13 mouse cellular contexts compared by ENCODE assay signal in the genomic region with DNA sequence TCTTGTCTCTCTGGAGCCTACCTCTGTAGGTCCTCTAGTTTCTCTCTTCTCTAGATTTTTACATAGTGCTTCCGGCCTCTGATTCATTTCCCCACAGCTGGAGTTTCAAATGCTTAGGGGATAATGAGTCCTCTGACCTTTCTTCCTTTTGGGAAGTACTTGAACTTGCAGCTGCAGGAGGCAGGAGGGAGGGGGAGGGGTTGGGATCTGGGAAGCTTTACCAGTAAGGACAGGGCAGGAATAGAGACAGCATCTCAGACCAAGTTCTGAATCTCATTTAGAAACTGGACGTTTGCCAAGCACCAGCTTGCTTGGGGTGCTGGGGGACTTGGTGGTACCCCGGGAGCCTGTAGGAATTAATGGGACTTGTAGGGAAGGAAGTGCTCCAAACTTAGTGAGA. TPM values are rescaled to one million over a fixed set of nuclear protein-coding genes. Genes with fewer than 3 reads are reported as not detected.
DNase-seq lines count a peak whose midpoint lies in the region; ATAC-seq and TF ChIP-seq lines count a peak whose summit lies in the region.
"Had no signal": no experiment of that assay in that cellular context is flagged by ENCODE, and none has a peak within 500 bp of the region (broad histone marks: within the 10 kb centered on the region; RNA-seq: fewer than 3 reads in every experiment).

No protein-coding gene starts in this region.

- no peak overlapping the region for H3K27ac ChIP-seq in hindbrain, postnatal 0 days
- no peak overlapping the region for H3K27ac ChIP-seq in hindbrain, embryonic 16.5 days (ENCODE audit: low read depth, low read length)
- H3K27ac ChIP-seq in embryonic facial prominence, embryonic 10.5 days (replicated peaks): no peak overlapping the region
- H3K27ac ChIP-seq: embryonic facial prominence, embryonic 15.5 days; hindbrain, embryonic 10.5 days had no signal

- no peaks in the 10 kb centered on the region for H3K9me3 ChIP-seq in hindbrain, postnatal 0 days (ENCODE audit: low read length)
- H3K9me3 ChIP-seq in hindbrain, embryonic 16.5 days (ENCODE audit: control insufficient read depth, low read length): no peaks in the 10 kb centered on the region
- no peaks in the 10 kb centered on the region for H3K9me3 ChIP-seq in embryonic facial prominence, embryonic 10.5 days
- H3K9me3 ChIP-seq: embryonic facial prominence, embryonic 15.5 days; hindbrain, embryonic 10.5 days; limb, embryonic 15.5 days had no signal

- no peaks in the 10 kb centered on the region; the same call in 1 of the 2 replicates for H3K4me1 ChIP-seq in hindbrain, postnatal 0 days (ENCODE audit: insufficient read depth, low read length)
- peaks cover 36% of the 10 kb centered on the region for H3K4me1 ChIP-seq in hindbrain, embryonic 16.5 days (ENCODE audit: control insufficient read depth, insufficient read depth, low read depth, low read length)
- peaks cover 47% of the 10 kb centered on the region for H3K4me1 ChIP-seq in embryonic facial prominence, embryonic 10.5 days
- H3K4me1 ChIP-seq in lung, adult 2 months (ENCODE audit: control insufficient read depth, insufficient read depth, low read length): peaks cover 18% of the 10 kb centered on the region

- DNase-seq in hindbrain, postnatal 0 days (ENCODE audit: low spot score): peak; percentile 13
- peak; percentile 16 for DNase-seq in retina, postnatal 1 day
- DNase-seq in retina, embryonic 14.5 days (ENCODE audit: low spot score): no peak
- DNase-seq in embryonic facial prominence, embryonic 10.5 days (ENCODE audit: low spot score): peak; percentile 35
- peak; percentile 44 for DNase-seq in skeletal muscle tissue, adult 2 months (ENCODE audit: low read depth, low spot score)
- DNase-seq in thymus, postnatal 10 days (ENCODE audit: low spot score in 2 of 2): no peak
- DNase-seq in lung, adult 2 months: no peak
- DNase-seq: cerebellum, adult 2 months; lung, postnatal 14 days had no signal

- no peaks in the 10 kb centered on the region for H3K27me3 ChIP-seq in hindbrain, postnatal 0 days (ENCODE audit: insufficient read depth, low read length)
- H3K27me3 ChIP-seq in hindbrain, embryonic 16.5 days (replicated peaks; ENCODE audit: control insufficient read depth, insufficient read depth, low read length): no peaks in the 10 kb centered on the region
- H3K27me3 ChIP-seq in embryonic facial prominence, embryonic 10.5 days (replicated peaks; ENCODE audit: low read depth, poor library complexity, severe bottlenecking): no peaks in the 10 kb centered on the region
- H3K27me3 ChIP-seq: embryonic facial prominence, embryonic 15.5 days; limb, embryonic 15.5 days had no signal

- H3K9ac ChIP-seq in hindbrain, postnatal 0 days (replicated peaks; ENCODE audit: low read length): no peak overlapping the region
- H3K9ac ChIP-seq in hindbrain, embryonic 16.5 days (ENCODE audit: low read depth, low read length): no peak overlapping the region
- H3K9ac ChIP-seq: embryonic facial prominence, embryonic 15.5 days; limb, embryonic 15.5 days had no signal

- ATAC-seq in hindbrain, postnatal 0 days: no peak
- no peak for ATAC-seq in hindbrain, embryonic 16.5 days

- WGBS in hindbrain, postnatal 0 days: 33% methylated on average over 3 of the region's 3 CpGs
- WGBS in hindbrain, embryonic 16.5 days: 42% methylated on average over 3 of the region's 3 CpGs
- WGBS in embryonic facial prominence, embryonic 10.5 days: 73% methylated on average over 3 of the region's 3 CpGs
- 34% methylated on average over 3 of the region's 3 CpGs for WGBS in lung, adult 2 months

- no peaks in the 10 kb centered on the region for H3K36me3 ChIP-seq in hindbrain, postnatal 0 days (ENCODE audit: insufficient read depth, low read length)
- no peaks in the 10 kb centered on the region for H3K36me3 ChIP-seq in hindbrain, embryonic 16.5 days (ENCODE audit: control insufficient read depth, insufficient read depth, low read length)
- peaks cover 61% of the 10 kb centered on the region for H3K36me3 ChIP-seq in embryonic facial prominence, embryonic 10.5 days (replicated peaks)

- no peak overlapping the region for H3K4me2 ChIP-seq in hindbrain, postnatal 0 days (ENCODE audit: low read depth, low read length)
- H3K4me2 ChIP-seq in hindbrain, embryonic 16.5 days (ENCODE audit: low read length): no peak overlapping the region
- H3K4me2 ChIP-seq: embryonic facial prominence, embryonic 15.5 days; limb, embryonic 15.5 days had no signal

- TF ChIP-seq POLR2A in lung, adult 2 months (IDR thresholded peaks at IDR 0.05; ENCODE audit: borderline replicate concordance, extremely low read depth, low read depth, low read length): no peak

- no peak overlapping the region for H3K4me3 ChIP-seq in hindbrain, postnatal 0 days (ENCODE audit: low read length)
- H3K4me3 ChIP-seq in hindbrain, embryonic 16.5 days (ENCODE audit: low read length): no peak overlapping the region
- H3K4me3 ChIP-seq in embryonic facial prominence, embryonic 10.5 days: no peak overlapping the region; the same call in 1 of the 2 replicates
- no peak overlapping the region for H3K4me3 ChIP-seq in lung, adult 2 months (replicated peaks; ENCODE audit: extremely low read depth, low read depth, low read length)
- H3K4me3 ChIP-seq: embryonic facial prominence, embryonic 15.5 days; hindbrain, embryonic 10.5 days; limb, embryonic 15.5 days had no signal

- TF ChIP-seq CTCF in hindbrain, postnatal 0 days (IDR thresholded peaks at IDR 0.05; ENCODE audit: low read depth): no peak
- no peak for TF ChIP-seq CTCF in lung, adult 2 months (IDR thresholded peaks at IDR 0.05; ENCODE audit: insufficient read depth, low read length)

RNA-seq across cellular contexts. Expression of a gene that starts 3.7 kb away (rescaled TPM):
- 27.3 and 31.0 TPM in 2 replicates for total RNA-seq in hindbrain, postnatal 0 days (2014; rRNA removed)
- 100 and 105 TPM in 2 replicates for polyA plus RNA-seq in hindbrain, postnatal 0 days (2015; fragmentation: Nextera tagmentation; extraction: Ambion mirVana)
- polyA plus RNA-seq in hindbrain, embryonic 16.5 days (2015; fragmentation: Nextera tagmentation; extraction: Ambion mirVana): 111 and 117 TPM in 2 replicates
- 70.3 and 74.5 TPM in 2 replicates for polyA plus RNA-seq in embryonic facial prominence, embryonic 10.5 days (2016; fragmentation: Nextera tagmentation; extraction: Ambion mirVana)
- 15.8 and 19.9 TPM in 2 replicates for polyA plus RNA-seq in lung, adult 2 months (2012; rRNA removed)

RNA-seq across cellular contexts. Expression of a gene that starts 19.9 kb away (rescaled TPM):
- total RNA-seq in hindbrain, postnatal 0 days (2014; rRNA removed): 250 and 341 TPM in 2 replicates
- 448 and 480 TPM in 2 replicates for polyA plus RNA-seq in hindbrain, postnatal 0 days (2015; fragmentation: Nextera tagmentation; extraction: Ambion mirVana)
- polyA plus RNA-seq in hindbrain, embryonic 16.5 days (2015; fragmentation: Nextera tagmentation; extraction: Ambion mirVana): 369 and 377 TPM in 2 replicates
- 557 and 577 TPM in 2 replicates for polyA plus RNA-seq in embryonic facial prominence, embryonic 10.5 days (2016; fragmentation: Nextera tagmentation; extraction: Ambion mirVana)
- 65.2 and 81.0 TPM in 2 replicates for polyA plus RNA-seq in lung, adult 2 months (2012; rRNA removed)

RNA-seq across cellular contexts. Expression of a gene that starts 56.0 kb away (rescaled TPM):
- total RNA-seq in hindbrain, postnatal 0 days (2014; rRNA removed): 42.2 and 49.2 TPM in 2 replicates
- polyA plus RNA-seq in hindbrain, postnatal 0 days (2015; fragmentation: Nextera tagmentation; extraction: Ambion mirVana): 37.5 and 39.2 TPM in 2 replicates
- 37.7 and 39.9 TPM in 2 replicates for polyA plus RNA-seq in hindbrain, embryonic 16.5 days (2015; fragmentation: Nextera tagmentation; extraction: Ambion mirVana)
- polyA plus RNA-seq in embryonic facial prominence, embryonic 10.5 days (2016; fragmentation: Nextera tagmentation; extraction: Ambion mirVana): 37.7 and 42.1 TPM in 2 replicates
- polyA plus RNA-seq in lung, adult 2 months (2012; rRNA removed): 40.6 and 42.8 TPM in 2 replicates

RNA-seq across cellular contexts. Expression of a gene that starts 56.1 kb away (rescaled TPM):
- total RNA-seq in hindbrain, postnatal 0 days (2014; rRNA removed): 113 and 152 TPM in 2 replicates
- 604 and 613 TPM in 2 replicates for polyA plus RNA-seq in hindbrain, postnatal 0 days (2015; fragmentation: Nextera tagmentation; extraction: Ambion mirVana)
- 393 and 432 TPM in 2 replicates for polyA plus RNA-seq in hindbrain, embryonic 16.5 days (2015; fragmentation: Nextera tagmentation; extraction: Ambion mirVana)
- polyA plus RNA-seq in embryonic facial prominence, embryonic 10.5 days (2016; fragmentation: Nextera tagmentation; extraction: Ambion mirVana): 396 and 400 TPM in 2 replicates
- 203 and 218 TPM in 2 replicates for polyA plus RNA-seq in lung, adult 2 months (2012; rRNA removed)

Comparison
In these comparisons a context has a peak if more than half of its experiments do, and no peak if none do; other contexts are left out.
1. DNase-seq: peak in hindbrain, postnatal 0 days (single experiment), retina, postnatal 1 day (single experiment), embryonic facial prominence, embryonic 10.5 days (single experiment) and skeletal muscle tissue, adult 2 months (single experiment); none in retina, embryonic 14.5 days (single experiment), thymus, postnatal 10 days (0 of 2) and lung, adult 2 months (single experiment).